Mouse (Mus musculus): ENCODE results near the gene Gtf3c4. TPM values are rescaled to one million over a fixed set of nuclear protein-coding genes. Genes with fewer than 3 reads are reported as not detected.
A peak's percentile ranks its signal among the peaks of the same experiment; 100 is the strongest.

Gtf3c4 gene
- polyA plus RNA-seq, 1 experiment from 2014 or later, result 3.3 TPM

GRCm38 (mm10) chr2:28796298-28796697 is 43.9 kb downstream of the Gtf3c4 start:
- Histone ChIP-seq H3K36me3 (replicated peaks; ENCODE audit: insufficient read depth, low read length) (no peaks in the 10 kb centered on the region), H3K4me1 (ENCODE audit: insufficient read depth) (no peaks in the 10 kb centered on the region), H3K9ac (replicated peaks) (no peak overlapping the region), H3K4me2 (ENCODE audit: low read depth, low read length) (no peak overlapping the region), H3K27me3 (ENCODE audit: insufficient read depth, low read length) (no peaks in the 10 kb centered on the region), H3K9me3 (ENCODE audit: low read length) (no peaks in the 10 kb centered on the region), H3K27ac (ENCODE audit: low read depth) (no peak overlapping the region), H3K4me3 (ENCODE audit: low read depth, low read length) (no peak overlapping the region)
- DNase-seq (no peak), ATAC-seq (no peak)
- no peak for TF ChIP-seq CTCF (IDR thresholded peaks at IDR 0.05; ENCODE audit: low read depth)
- TF ChIP-seq EP300 (IDR thresholded peaks at IDR 0.05; ENCODE audit: low read depth), result no peak
- 43% methylated on average over 8 of the region's 8 CpGs for WGBS (ENCODE audit: insufficient replicate concordance)

GRCm38 (mm10) chr2:28794623-28795022 is 45.5 kb downstream of the Gtf3c4 start:
- H3K4me1 ChIP-seq (ENCODE audit: insufficient read depth), result no peaks in the 10 kb centered on the region
- no peaks in the 10 kb centered on the region for H3K9me3 ChIP-seq (ENCODE audit: low read length)
- TF ChIP-seq EP300 (IDR thresholded peaks at IDR 0.05; ENCODE audit: low read depth) (no peak), CTCF (IDR thresholded peaks at IDR 0.05; ENCODE audit: low read depth) (peak; percentile 45)
- H3K36me3 ChIP-seq (replicated peaks; ENCODE audit: insufficient read depth, low read length), result no peaks in the 10 kb centered on the region
- ATAC-seq (no peak), DNase-seq (no peak)
- H3K27ac ChIP-seq (ENCODE audit: low read depth), result no peak overlapping the region
- WGBS (ENCODE audit: insufficient replicate concordance), result 70% methylated on average over 5 of the region's 5 CpGs
- H3K4me3 ChIP-seq (ENCODE audit: low read depth, low read length), result no peak overlapping the region
- no peak overlapping the region for H3K9ac ChIP-seq (replicated peaks)
- H3K27me3 ChIP-seq (ENCODE audit: insufficient read depth, low read length), result no peaks in the 10 kb centered on the region
- H3K4me2 ChIP-seq (ENCODE audit: low read depth, low read length), result no peak overlapping the region

GRCm38 (mm10) chr2:28792931-28793610 is 47.1 kb downstream of the Gtf3c4 start:
- H3K4me2 ChIP-seq (ENCODE audit: low read depth, low read length), result no peak overlapping the region
- no peak overlapping the region for H3K4me3 ChIP-seq (ENCODE audit: low read depth, low read length)
- H3K9me3 ChIP-seq (ENCODE audit: low read length), result no peaks in the 10 kb centered on the region
- ATAC-seq, result no peak
- no peaks in the 10 kb centered on the region for H3K4me1 ChIP-seq (ENCODE audit: insufficient read depth)
- DNase-seq, result no peak
- TF ChIP-seq CTCF (IDR thresholded peaks at IDR 0.05; ENCODE audit: low read depth) (no peak), EP300 (IDR thresholded peaks at IDR 0.05; ENCODE audit: low read depth) (no peak)
- no peak overlapping the region for H3K27ac ChIP-seq (ENCODE audit: low read depth)
- WGBS (ENCODE audit: insufficient replicate concordance), result 20% methylated on average over 5 of the region's 6 CpGs
- H3K27me3 ChIP-seq (ENCODE audit: insufficient read depth, low read length), result no peaks in the 10 kb centered on the region
- H3K36me3 ChIP-seq (replicated peaks; ENCODE audit: insufficient read depth, low read length), result no peaks in the 10 kb centered on the region
- no peak overlapping the region for H3K9ac ChIP-seq (replicated peaks)

GRCm38 (mm10) chr2:28787067-28787619 is 53.0 kb downstream of the Gtf3c4 start:
- Histone ChIP-seq H3K4me1 (ENCODE audit: insufficient read depth) (no peaks in the 10 kb centered on the region), H3K4me2 (ENCODE audit: low read depth, low read length) (no peak overlapping the region), H3K9me3 (ENCODE audit: low read length) (no peaks in the 10 kb centered on the region), H3K36me3 (replicated peaks; ENCODE audit: insufficient read depth, low read length) (no peaks in the 10 kb centered on the region), H3K27ac (ENCODE audit: low read depth) (no peak overlapping the region), H3K4me3 (ENCODE audit: low read depth, low read length) (no peak overlapping the region), H3K9ac (replicated peaks) (no peak overlapping the region), H3K27me3 (ENCODE audit: insufficient read depth, low read length) (no peaks in the 10 kb centered on the region)
- DNase-seq (no peak), ATAC-seq (no peak)
- TF ChIP-seq CTCF (IDR thresholded peaks at IDR 0.05; ENCODE audit: low read depth) (no peak), EP300 (IDR thresholded peaks at IDR 0.05; ENCODE audit: low read depth) (no peak)
- 79% methylated on average over 6 of the region's 6 CpGs for whole genome bisulfite sequencing (ENCODE audit: insufficient replicate concordance)

- H3K9ac ChIP-seq (replicated peaks), result no peak overlapping the region
- DNase-seq (no peak), ATAC-seq (no peak)
- no peaks in the 10 kb centered on the region for H3K4me1 ChIP-seq (ENCODE audit: insufficient read depth)
- no peaks in the 10 kb centered on the region for H3K36me3 ChIP-seq (replicated peaks; ENCODE audit: insufficient read depth, low read length)
- no peaks in the 10 kb centered on the region for H3K27me3 ChIP-seq (ENCODE audit: insufficient read depth, low read length)
- TF ChIP-seq CTCF (IDR thresholded peaks at IDR 0.05; ENCODE audit: low read depth), result no peak
- no peak for TF ChIP-seq EP300 (IDR thresholded peaks at IDR 0.05; ENCODE audit: low read depth)
- H3K4me3 ChIP-seq (ENCODE audit: low read depth, low read length), result no peak overlapping the region
- H3K4me2 ChIP-seq (ENCODE audit: low read depth, low read length), result no peak overlapping the region
- no peaks in the 10 kb centered on the region for H3K9me3 ChIP-seq (ENCODE audit: low read length)
- WGBS (ENCODE audit: insufficient replicate concordance), result 71% methylated on average over 16 of the region's 16 CpGs
- no peak overlapping the region for H3K27ac ChIP-seq (ENCODE audit: low read depth)
Observed at GRCm38 (mm10) chr2:28786355-28787066, 53.6 kb downstream of the Gtf3c4 start.

GRCm38 (mm10) chr2:28781310-28781709 is 58.9 kb downstream of the Gtf3c4 start:
- Histone ChIP-seq H3K4me3 (ENCODE audit: low read depth, low read length) (no peak overlapping the region), H3K4me2 (ENCODE audit: low read depth, low read length) (no peak overlapping the region), H3K27me3 (ENCODE audit: insufficient read depth, low read length) (no peaks in the 10 kb centered on the region), H3K36me3 (replicated peaks; ENCODE audit: insufficient read depth, low read length) (no peaks in the 10 kb centered on the region), H3K27ac (ENCODE audit: low read depth) (no peak overlapping the region), H3K9me3 (ENCODE audit: low read length) (no peaks in the 10 kb centered on the region), H3K4me1 (ENCODE audit: insufficient read depth) (no peaks in the 10 kb centered on the region), H3K9ac (replicated peaks) (no peak overlapping the region)
- 91% methylated on average over 4 of the region's 4 CpGs for WGBS (ENCODE audit: insufficient replicate concordance)
- DNase-seq (no peak), ATAC-seq (no peak)
- TF ChIP-seq EP300 (IDR thresholded peaks at IDR 0.05; ENCODE audit: low read depth) (no peak), CTCF (IDR thresholded peaks at IDR 0.05; ENCODE audit: low read depth) (0 out of 2 replicates have a peak, but pooled peaks have one; percentile 13)
